Mouse (Mus musculus) neural tube, embryonic 15.5 days (tissue): ENCODE data around the gene Fam167b. TPM values are rescaled to one million over a fixed set of nuclear protein-coding genes. Genes with fewer than 3 reads are reported as not detected.

ENCODE experiments used
- ATAC-seq: fragments of 200-750 bp; cut with Nextera tagmentation; 2 replicates; pipeline ENCODE4 v1.8.0; 2017; ENCODE audit warnings: mild to moderate bottlenecking, moderate TSS enrichment, moderate library complexity; ENCODE audit not compliant: low FRiP score
- H3K27ac ChIP-seq: fragments of 300-500 bp; sonication (generic); replicated peaks from 2 replicates; pipeline ENCODE4 v1.5.1; 2015; ENCODE audit warnings: mild to moderate bottlenecking, inconsistent platforms
- H3K27me3 ChIP-seq: fragments of 300-500 bp; sonication (generic); replicated peaks from 2 replicates; pipeline ENCODE4 v1.6.1; 2015; ENCODE audit warnings: inconsistent platforms
- H3K36me3 ChIP-seq: fragments of 300-500 bp; sonication (generic); 2 replicates; pipeline ENCODE4 v1.6.1; 2015; ENCODE audit warnings: inconsistent platforms
- H3K4me1 ChIP-seq: fragments of 300-500 bp; sonication (generic); 2 replicates; pipeline ENCODE4 v1.6.1; 2015; ENCODE audit warnings: inconsistent platforms
- H3K4me2 ChIP-seq: fragments of 300-500 bp; sonication (generic); 2 replicates; pipeline ENCODE4 v1.6.1; 2015; ENCODE audit warnings: inconsistent platforms, mild to moderate bottlenecking, moderate library complexity
- H3K4me3 ChIP-seq: fragments of 300-500 bp; sonication (generic); replicated peaks from 2 replicates; pipeline ENCODE4 v1.5.1; 2015; ENCODE audit warnings: mild to moderate bottlenecking, inconsistent platforms
- H3K9ac ChIP-seq: fragments of 300-500 bp; sonication (generic); replicated peaks from 2 replicates; pipeline ENCODE4 v1.6.1; 2015; ENCODE audit warnings: mild to moderate bottlenecking, inconsistent platforms
- H3K9me3 ChIP-seq: fragments of 300-500 bp; sonication (generic); replicated peaks from 2 replicates; pipeline ENCODE4 v1.6.1; 2016; ENCODE audit warnings: inconsistent platforms
- WGBS: fragments of 180-500 bp; shearing (Covaris S2); methylation state at CpG from one replicate; pipeline ENCODE4 v1.1.7; 2015; ENCODE audit warnings: mixed read lengths; 5-methylcytosine and 5-hydroxymethylcytosine counted together
- polyA plus RNA-seq: library from polyadenylated mRNA; unstranded; fragments of >200 nt; fragmentation: Nextera tagmentation; extraction: Ambion mirVana; gene quantifications from 2 replicates; pipeline ENCODE4 v1.2.1, GENCODE M21; 2015

The Fam167b gene
- polyA plus RNA-seq, 1 experiment from 2014 or later, result not detected

DNA sequence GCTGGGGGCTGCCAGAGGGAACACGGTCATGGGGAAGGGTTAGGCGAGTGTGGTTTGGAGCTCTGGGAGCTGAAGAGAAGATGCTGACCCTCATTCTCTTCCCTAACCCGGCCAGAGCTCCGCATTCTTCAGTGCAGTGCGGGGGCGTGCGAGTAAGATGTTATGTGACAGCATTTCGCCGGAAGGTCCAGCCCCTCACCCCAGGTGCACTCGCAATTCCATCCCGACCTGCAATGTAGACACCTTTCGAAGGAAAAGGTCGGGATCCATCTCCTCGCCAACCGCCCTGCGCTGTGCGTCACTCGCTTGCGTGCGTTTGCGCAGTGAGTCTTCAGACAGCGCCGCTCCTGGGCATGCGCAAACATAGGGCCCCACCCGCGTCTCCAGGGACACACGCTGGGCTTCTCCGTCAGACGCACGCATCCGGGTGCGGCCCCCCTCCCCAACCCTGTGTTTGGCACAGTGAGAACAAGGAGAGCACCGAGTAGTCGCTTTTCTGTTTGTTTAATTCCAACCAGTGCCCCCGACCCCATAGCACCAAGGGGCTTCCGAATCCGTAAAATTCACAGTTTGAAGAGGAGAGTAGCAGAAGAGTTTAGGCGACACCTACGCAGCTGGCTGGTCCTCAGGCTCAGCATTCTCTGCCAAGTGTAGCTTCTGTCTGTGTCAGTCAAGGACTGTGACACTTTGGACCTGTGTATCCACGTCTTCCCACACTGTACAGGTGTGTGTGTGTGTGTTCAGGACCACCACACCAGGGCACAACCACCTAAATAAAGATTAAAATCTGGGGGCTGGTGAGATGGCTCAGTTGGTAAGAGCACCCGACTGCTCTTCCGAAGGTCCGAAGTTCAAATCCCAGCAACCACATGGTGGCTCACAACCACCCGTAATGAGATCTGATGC lies 40.7 kb upstream of the Fam167b start, which contains the start of gene Iqcc:
Gene Iqcc, minus strand, starts transcription at position 314 of the 906 bp plus-strand sequence.
- peaks cover 11% of the 10 kb centered on the region; the same call in 1 of the 2 replicates for H3K36me3 ChIP-seq
- peak; percentile 90 for ATAC-seq
- H3K9me3 ChIP-seq, result no peaks in the 10 kb centered on the region
- H3K27ac ChIP-seq, result peak within 1 kb of the TSS; percentile 93
- H3K4me3 ChIP-seq, result peak within 1 kb of the TSS; percentile 66
- H3K4me1 ChIP-seq, result peaks cover 58% of the 10 kb centered on the region
- H3K27me3 ChIP-seq, result no peaks in the 10 kb centered on the region
- WGBS, result 4% methylated on average over 44 of the region's 44 CpGs
- peak within 1 kb of the TSS; percentile 85 for H3K4me2 ChIP-seq
- H3K9ac ChIP-seq, result peak within 1 kb of the TSS; percentile 85

DNA sequence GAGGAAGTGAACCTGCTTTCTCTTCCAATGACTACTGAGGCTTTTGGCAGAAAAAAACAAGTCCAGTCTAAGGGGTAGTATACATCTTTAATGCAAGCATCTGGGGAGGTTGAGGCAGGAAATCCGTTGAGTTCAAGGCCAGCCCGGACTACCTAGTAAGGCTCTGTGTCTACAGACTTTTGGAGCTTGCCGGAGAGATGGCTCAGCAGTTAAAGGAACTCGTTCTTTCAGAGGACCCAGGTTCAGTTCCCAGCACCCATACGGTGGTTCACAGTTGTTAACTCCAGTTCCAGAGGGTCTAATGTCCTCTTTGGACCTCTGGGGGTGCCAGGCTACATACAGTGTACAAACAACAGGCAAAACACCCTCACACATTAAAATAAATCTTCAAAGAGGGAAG lies 39.7 kb upstream of the Fam167b start:
- Histone ChIP-seq H3K4me3 (peak overlapping the region; percentile 66), H3K9me3 (no peaks in the 10 kb centered on the region), H3K27me3 (no peaks in the 10 kb centered on the region), H3K9ac (peak overlapping the region; percentile 85), H3K4me2 (peak overlapping the region; percentile 85), H3K36me3 (peaks cover 11% of the 10 kb centered on the region; the same call in 1 of the 2 replicates), H3K4me1 (peaks cover 59% of the 10 kb centered on the region), H3K27ac (peak overlapping the region; percentile 93)
- no peak for ATAC-seq
- whole genome bisulfite sequencing, result 95% methylated on average over 5 of the region's 5 CpGs

DNA sequence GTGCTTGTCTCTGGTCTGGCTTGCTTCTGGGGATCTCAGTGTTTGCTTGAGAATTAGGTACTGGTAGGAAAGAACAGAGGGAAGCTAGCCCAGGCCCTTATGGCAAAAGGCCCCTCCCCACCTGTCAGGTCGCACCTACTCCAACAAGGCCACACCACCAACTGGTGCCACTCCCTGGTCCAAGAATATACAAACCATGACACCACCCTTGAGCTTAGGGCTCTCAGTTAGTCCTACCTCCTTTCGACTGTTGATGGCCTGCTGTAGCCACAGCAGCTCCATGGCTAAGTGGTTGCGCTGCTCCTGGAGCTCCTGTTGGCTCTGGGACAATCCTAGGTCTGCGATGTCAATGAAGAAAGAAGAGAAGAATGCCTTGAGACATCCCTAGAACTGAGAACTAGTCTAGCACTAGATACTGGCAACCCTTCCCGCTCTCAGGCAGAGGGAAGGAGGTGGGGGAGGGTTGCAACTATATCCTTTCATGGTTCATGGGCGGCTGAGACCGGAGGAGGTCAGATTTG lies 38.8 kb upstream of the Fam167b start:
- Histone ChIP-seq H3K9ac (no peak overlapping the region), H3K27ac (no peak overlapping the region), H3K4me3 (no peak overlapping the region), H3K9me3 (no peaks in the 10 kb centered on the region), H3K4me1 (peaks cover 50% of the 10 kb centered on the region), H3K36me3 (peaks cover 11% of the 10 kb centered on the region; the same call in 1 of the 2 replicates), H3K4me2 (no peak overlapping the region), H3K27me3 (no peaks in the 10 kb centered on the region)
- WGBS, result 96% methylated on average over 7 of the region's 7 CpGs
- no peak for ATAC-seq

DNA sequence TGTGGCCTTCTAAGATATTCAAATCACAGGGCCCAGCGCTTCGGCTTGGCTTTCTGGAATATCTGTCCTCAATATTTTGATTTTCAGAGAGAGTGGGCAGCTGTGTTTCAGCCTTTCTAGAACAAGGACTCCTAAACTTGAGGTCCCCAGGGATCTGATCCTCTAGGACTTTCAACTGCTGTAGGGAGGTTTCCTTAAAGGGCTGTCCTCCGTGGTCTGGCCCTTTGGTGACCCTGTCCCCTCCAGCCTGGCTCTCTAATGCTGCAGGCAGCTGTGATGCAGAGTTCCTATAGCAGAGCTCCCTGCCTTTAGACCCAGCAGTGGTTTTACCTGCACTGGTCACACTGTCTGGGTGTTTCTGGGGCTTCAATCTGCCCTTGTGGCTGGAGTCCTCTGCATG lies 38.3 kb upstream of the Fam167b start:
- WGBS, result 95% methylated on average over 3 of the region's 3 CpGs
- H3K9ac ChIP-seq, result no peak overlapping the region
- H3K4me3 ChIP-seq, result no peak overlapping the region
- no peak for ATAC-seq
- no peaks in the 10 kb centered on the region for H3K27me3 ChIP-seq
- H3K4me2 ChIP-seq, result no peak overlapping the region
- H3K9me3 ChIP-seq, result no peaks in the 10 kb centered on the region
- H3K4me1 ChIP-seq, result peaks cover 45% of the 10 kb centered on the region
- H3K36me3 ChIP-seq, result peaks cover 11% of the 10 kb centered on the region; the same call in 1 of the 2 replicates
- no peak overlapping the region for H3K27ac ChIP-seq

DNA sequence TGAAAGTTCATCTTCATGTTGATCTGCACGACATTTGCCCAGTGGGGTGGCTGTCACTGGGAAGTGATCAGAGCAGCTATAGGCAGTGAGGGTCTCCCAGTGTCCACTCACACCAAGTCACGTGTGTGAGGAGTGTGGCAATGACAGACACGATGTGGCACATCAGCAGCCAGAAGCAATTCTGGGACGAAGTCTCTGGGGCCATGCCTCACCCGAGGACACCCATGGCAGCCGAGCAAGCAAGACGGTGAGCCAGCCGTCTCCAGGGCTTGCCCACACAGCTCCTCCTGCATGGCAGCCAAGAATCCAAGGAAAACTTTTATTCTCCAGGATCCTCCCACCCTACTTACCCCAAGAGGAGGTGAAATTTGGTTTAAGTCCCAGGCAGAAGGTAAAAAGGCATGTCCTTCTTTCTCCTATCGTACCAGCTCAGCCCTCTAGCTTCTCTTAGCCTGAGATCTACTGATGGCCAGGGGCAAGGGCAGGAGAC lies 37.5 kb upstream of the Fam167b start:
- no peaks in the 10 kb centered on the region for H3K9me3 ChIP-seq
- H3K9ac ChIP-seq, result no peak overlapping the region
- no peak overlapping the region for H3K4me3 ChIP-seq

DNA sequence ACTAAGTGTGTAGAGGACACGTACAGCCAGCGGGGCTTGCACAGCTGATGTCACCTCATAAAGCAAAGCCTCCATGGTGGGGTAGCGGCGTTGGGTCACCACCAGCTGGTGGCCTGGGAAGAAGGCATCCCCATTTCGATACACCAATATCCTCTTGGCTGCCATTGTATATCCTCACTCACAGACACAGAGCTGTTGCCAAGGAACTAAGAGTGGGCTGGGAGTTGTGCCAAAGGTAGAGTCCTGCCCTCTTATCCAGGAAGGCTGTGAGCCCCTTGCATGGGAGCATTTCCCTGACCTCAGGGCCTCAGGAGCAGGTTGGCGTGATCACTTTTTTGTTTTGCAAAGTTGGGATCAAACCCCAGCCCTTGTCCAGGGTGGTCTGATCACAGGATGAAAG lies 35.7 kb upstream of the Fam167b start, which contains the start of gene Dcdc2b:
Gene Dcdc2b, minus strand, starts transcription at position 165 of the 400 bp plus-strand sequence.
- 62% methylated on average over 6 of the region's 6 CpGs for WGBS
- H3K9ac ChIP-seq, result no peak within 1 kb of the TSS
- no peak for ATAC-seq
- no peaks in the 10 kb centered on the region for H3K27me3 ChIP-seq
- H3K4me3 ChIP-seq, result no peak within 1 kb of the TSS
- H3K4me1 ChIP-seq, result peaks cover 31% of the 10 kb centered on the region
- no peak within 1 kb of the TSS for H3K4me2 ChIP-seq
- H3K27ac ChIP-seq, result no peak within 1 kb of the TSS
- H3K9me3 ChIP-seq, result no peaks in the 10 kb centered on the region
- H3K36me3 ChIP-seq, result peaks cover 10% of the 10 kb centered on the region; the same call in 1 of the 2 replicates

More for the DNA sequence above, 37.5 kb upstream of the Fam167b start:
- WGBS, result 92% methylated on average over 9 of the region's 9 CpGs
- H3K4me2 ChIP-seq, result no peak overlapping the region
- H3K36me3 ChIP-seq, result peaks cover 11% of the 10 kb centered on the region; the same call in 1 of the 2 replicates
- H3K27me3 ChIP-seq, result no peaks in the 10 kb centered on the region
- H3K27ac ChIP-seq, result no peak overlapping the region
- no peak for ATAC-seq
- peaks cover 37% of the 10 kb centered on the region for H3K4me1 ChIP-seq

DNA sequence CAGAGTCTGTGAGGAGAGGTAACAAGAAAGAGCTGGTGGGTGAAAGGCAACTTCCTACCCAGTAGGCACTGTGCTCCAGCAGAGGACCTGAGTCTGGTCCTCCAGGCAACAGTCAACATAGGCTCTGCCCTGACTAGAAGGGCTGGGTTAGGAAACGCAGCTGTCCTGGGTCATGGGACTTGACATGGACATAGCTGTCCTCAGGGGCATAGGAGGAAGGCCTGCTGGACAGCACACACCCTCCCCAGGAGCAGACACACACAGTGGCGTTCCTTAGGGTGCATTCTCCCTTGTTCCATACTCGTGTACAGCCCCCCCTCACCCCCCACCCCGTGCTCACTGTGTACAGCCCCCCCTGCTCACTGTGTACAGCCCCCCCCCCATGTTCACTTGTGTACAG lies 32.1 kb upstream of the Fam167b start:
- H3K36me3 ChIP-seq, result peaks cover 19% of the 10 kb centered on the region
- no peak overlapping the region for H3K9ac ChIP-seq
- 81% methylated on average over 4 of the region's 4 CpGs for WGBS
- H3K4me1 ChIP-seq, result peaks cover 18% of the 10 kb centered on the region; the same call in 1 of the 2 replicates
- H3K9me3 ChIP-seq, result no peaks in the 10 kb centered on the region
- no peak overlapping the region for H3K4me2 ChIP-seq
- H3K4me3 ChIP-seq, result no peak overlapping the region
- no peaks in the 10 kb centered on the region for H3K27me3 ChIP-seq
- no peak for ATAC-seq
- H3K27ac ChIP-seq, result no peak overlapping the region

DNA sequence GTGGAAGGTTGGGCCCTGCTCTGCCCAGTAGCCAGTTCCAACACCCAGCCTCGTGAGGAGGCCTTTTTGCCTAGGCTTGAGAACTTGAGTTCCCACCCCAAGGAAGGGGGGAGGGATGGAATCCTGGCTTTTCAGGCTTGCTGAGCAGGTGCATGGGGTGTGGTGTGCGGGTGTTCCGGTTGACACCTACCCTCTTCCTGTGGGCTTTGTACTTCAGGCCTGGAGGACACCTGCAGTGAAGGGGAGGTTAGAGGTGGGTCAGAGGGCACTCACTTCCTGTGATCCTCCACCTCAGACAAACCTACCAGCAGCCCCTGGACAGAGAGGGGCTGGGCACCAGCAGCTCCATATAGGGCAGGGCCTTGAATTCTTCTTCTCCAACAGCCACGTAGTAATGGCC lies 31.7 kb upstream of the Fam167b start:
- no peak for ATAC-seq

DNA sequence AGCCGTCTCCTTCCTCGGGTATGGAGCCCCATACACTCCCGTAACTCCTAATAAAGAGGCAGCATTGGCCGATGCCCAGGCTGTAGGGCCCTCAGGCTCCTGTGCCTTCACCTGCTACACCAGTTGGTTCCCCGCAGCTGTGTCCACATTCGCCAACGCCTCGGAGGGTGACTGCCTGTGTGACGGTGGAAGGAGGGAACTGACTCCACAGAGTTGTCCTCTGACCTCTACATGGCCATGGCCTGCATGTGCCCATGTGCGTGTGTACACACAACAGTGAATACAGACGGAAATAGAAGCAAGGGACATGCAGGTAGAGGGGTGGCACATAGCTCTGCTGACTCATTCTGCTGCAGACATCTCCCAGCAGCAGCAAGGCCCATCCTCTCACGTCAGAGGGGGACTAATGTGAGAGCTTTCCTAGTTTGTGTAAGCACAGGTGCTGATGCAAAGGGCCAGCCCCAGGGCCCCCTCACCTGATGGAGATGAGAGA lies 30.8 kb upstream of the Fam167b start:
- Histone ChIP-seq H3K4me1 (peaks cover 13% of the 10 kb centered on the region; the same call in 1 of the 2 replicates), H3K36me3 (peaks cover 26% of the 10 kb centered on the region), H3K4me2 (no peak overlapping the region), H3K4me3 (no peak overlapping the region), H3K9ac (no peak overlapping the region), H3K9me3 (no peaks in the 10 kb centered on the region), H3K27me3 (no peaks in the 10 kb centered on the region), H3K27ac (no peak overlapping the region)
- ATAC-seq, result no peak
- 75% methylated on average over 12 of the region's 12 CpGs for WGBS

More for the DNA sequence above, 31.7 kb upstream of the Fam167b start:
- H3K4me2 ChIP-seq, result no peak overlapping the region
- no peak overlapping the region for H3K4me3 ChIP-seq
- no peaks in the 10 kb centered on the region for H3K27me3 ChIP-seq
- peaks cover 21% of the 10 kb centered on the region for H3K36me3 ChIP-seq
- WGBS, result 73% methylated on average over 4 of the region's 4 CpGs
- H3K9me3 ChIP-seq, result no peaks in the 10 kb centered on the region
- H3K27ac ChIP-seq, result no peak overlapping the region
- no peak overlapping the region for H3K9ac ChIP-seq
- peaks cover 18% of the 10 kb centered on the region; the same call in 1 of the 2 replicates for H3K4me1 ChIP-seq

DNA sequence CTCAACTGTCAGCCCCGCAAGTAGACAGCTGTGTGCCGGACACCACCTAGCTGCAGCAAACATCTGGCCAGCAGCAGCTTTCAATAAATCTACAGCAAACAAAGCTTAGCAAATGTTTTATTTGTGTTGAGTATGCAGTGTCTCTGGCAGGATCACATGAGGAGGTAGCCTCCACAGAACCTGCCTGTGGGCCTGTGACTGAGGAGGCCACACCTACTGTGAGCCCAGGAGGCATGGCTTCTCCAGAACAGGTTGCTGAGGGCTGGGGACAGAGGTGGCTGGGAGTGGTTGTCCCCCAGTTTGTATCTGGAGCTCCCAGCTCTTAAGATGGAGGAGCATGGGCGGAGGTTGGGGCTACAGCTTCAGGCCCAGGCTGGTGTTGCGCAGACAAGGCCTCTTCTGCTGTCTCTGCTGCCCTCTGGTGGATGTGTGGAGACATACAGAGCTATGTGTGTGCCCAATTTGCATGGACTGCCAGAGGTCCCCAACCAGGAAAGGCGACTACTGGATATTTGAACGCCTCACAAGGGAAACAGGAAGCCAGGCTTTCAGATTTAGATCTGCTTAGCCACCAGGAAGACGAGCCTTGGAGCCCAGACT lies 30.2 kb upstream of the Fam167b start:
- H3K9ac ChIP-seq, result no peak overlapping the region; the same call in 1 of the 2 replicates
- ATAC-seq, result peak; percentile 82
- H3K27ac ChIP-seq, result peak overlapping the region; percentile 60
- peaks cover 9% of the 10 kb centered on the region; the same call in 1 of the 2 replicates for H3K4me1 ChIP-seq
- peaks cover 32% of the 10 kb centered on the region for H3K36me3 ChIP-seq
- no peaks in the 10 kb centered on the region for H3K27me3 ChIP-seq
- no peak overlapping the region for H3K4me2 ChIP-seq
- no peak overlapping the region for H3K4me3 ChIP-seq
- H3K9me3 ChIP-seq, result no peaks in the 10 kb centered on the region
- WGBS, result 33% methylated on average over 7 of the region's 7 CpGs
